Mouse (Mus musculus): ENCODE data around the gene Sesn1.
"Not testable (repeated sequence)": the region's sequence is repeated elsewhere in the genome, so short reads cannot be mapped to it uniquely, and the experiment has no call there.

Sesn1 gene

GRCm38 (mm10) chr10:41926726-41927125 lies 117.0 kb downstream of the Sesn1 start:
- DNase-seq, result no peak

- DNase-seq, result no peak
Observed at GRCm38 (mm10) chr10:41930966-41931365, 121.2 kb downstream of the Sesn1 start.

DNA sequence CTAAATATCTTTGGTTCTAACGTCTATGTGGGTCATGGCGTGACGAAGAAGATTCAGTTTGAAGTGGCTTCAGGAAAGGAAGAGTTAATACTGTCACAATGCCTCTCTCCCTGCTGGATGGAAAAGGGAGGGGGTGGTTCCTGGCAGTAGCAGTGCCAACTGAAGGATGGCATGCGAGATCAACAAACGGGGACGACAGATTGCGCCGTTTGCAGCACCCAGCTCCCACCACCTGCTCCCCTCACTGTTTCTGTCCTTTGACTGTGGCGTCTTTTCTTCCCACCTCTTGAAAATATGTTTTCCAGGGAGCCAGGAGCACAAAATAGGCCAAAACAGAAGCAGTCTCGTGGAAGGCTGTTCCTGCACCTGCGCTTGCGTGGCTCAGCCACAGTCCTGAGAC lies 122.2 kb downstream of the Sesn1 start:
- peak; percentile 59 for DNase-seq

DNA sequence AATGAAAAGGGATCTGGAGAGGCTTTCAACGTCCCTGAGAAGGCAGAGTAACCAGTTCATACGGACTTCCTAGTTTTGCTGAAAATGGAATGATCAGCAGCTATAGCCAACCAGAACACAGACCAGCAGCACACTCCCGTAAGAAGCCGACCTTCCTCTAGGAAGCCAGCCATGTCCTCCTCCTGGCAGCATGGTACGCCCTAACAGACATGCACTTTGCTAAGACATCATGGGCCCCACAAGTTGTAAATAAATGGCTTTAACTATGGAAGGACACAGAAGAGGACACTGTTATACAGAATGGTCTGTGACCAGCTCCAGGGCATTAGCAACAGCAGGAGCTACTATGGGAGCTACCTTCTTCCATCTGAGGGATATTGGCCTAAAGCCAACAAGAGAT lies 123.2 kb downstream of the Sesn1 start:
- no peak for DNase-seq

- peak; percentile 67 for DNase-seq
Observed at GRCm38 (mm10) chr10:41933536-41933935, 123.8 kb downstream of the Sesn1 start.

DNA sequence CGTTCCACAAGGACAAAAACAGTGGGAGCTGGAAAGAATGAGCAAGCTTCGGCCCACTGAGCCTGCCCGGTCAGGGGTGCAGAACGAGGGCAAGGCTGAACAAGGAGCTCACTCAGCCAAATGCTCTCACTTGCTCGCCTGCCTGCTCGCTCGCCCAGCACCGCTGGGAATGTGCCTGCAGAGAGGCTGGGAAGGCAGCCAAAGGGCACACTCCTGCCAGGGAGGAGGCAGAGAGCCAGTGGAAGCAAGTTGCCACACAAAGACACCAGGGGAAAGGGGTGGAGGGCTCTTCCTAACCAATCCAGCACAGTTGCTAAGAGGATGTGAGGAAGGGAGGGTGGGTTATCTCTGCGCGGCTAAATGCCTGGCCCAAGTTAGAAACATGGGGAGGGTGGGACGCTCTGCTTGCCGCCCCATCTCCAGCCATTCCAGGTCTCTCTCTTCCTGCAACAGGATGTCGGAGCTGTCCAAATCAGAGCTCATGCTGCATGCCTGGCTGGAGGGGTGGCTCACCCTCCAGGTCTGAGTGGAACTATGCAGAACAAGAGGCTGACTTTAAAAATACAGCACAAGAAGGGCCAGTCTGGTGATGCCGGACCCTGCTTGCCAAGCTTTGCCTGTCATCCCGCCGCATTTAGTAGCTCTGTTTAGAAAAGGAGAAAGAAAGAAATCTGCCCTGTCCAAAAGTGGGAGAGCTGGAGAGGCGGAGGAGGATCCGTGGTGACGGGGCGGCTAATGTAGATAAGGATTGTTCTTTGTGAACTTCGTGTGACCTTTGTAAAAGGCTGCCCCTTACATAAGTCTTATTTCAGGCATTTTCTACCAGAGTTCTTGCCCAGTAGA lies 125.1 kb downstream of the Sesn1 start:
- peak; percentile 93 for DNase-seq

DNA sequence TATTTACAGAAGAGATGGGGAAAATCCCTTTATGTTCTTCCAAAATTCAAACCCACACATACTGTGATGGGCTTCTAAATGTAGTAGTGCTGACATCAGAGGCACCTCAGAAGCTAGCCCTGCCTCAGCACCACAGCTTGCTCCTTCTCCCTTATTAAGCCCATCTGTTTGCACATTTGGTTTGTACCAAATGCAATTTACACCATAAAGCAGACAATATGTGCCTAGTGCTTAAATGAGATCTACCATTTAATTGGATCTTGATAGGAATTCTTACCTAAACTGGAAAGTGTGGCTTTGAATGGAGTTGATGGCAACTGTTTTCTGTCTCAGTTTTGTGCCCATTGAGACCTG lies 125.7 kb downstream of the Sesn1 start:
- DNase-seq, result no peak

DNA sequence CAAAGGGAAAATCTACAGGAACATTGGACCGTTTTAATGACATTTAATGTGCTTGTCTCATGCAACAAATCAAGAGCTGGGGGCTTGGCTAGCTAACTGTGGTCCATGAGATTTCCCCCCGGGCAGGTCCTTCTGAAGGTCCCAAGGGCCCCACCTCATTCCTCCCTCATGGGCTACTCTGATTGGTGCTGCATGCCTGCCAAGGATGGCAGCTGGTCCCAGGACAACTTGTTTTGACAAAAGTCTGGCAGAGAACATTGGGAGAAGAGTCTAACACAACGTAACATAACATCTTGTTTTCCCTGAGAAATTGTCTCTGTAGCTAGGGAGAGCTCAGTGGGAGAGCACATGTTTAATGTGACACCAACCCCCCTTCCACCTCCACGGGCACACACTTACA lies 126.4 kb downstream of the Sesn1 start:
- no peak for DNase-seq

DNA sequence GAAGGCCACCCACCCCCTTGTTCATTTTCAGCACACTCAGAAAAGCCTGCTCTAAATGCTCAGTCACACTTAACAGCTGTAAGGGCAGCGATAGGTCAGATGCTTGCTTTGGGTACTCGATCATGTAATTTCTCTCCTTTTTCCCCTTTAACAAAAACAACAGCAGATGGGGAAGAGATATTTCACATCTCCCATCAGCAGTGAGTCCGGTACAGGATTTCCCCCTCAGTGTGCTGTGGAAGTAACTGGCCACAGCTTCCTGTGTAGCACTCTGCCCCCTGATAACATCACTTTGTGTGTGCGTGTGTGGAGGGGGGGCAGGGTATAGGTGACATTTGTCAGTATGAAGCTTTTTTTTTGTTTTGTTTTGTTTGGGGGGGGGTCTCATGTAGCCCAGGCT lies 127.4 kb downstream of the Sesn1 start:
- DNase-seq, result peak; percentile 42

GRCm38 (mm10) chr10:41939090-41939489 lies 129.4 kb downstream of the Sesn1 start:
- DNase-seq, result no peak

- not testable (repeated sequence) for DNase-seq
Observed at GRCm38 (mm10) chr10:41952354-41952753, 142.6 kb downstream of the Sesn1 start.

GRCm38 (mm10) chr10:41952850-41953527 lies 143.3 kb downstream of the Sesn1 start:
- no peak for DNase-seq

- DNase-seq, result no peak
Observed at GRCm38 (mm10) chr10:41953528-41953864, 143.8 kb downstream of the Sesn1 start.

GRCm38 (mm10) chr10:41957421-41958225 lies 147.9 kb downstream of the Sesn1 start:
- DNase-seq, result no peak

Data from retina, postnatal 1 day (tissue).